Mouse (Mus musculus): ENCODE data around the gene Pacrg.

The Pacrg gene

GRCm38 (mm10) chr17:10840148-10840707 lies at the start of gene Pacrg, which contains the start of gene Prkn:
Gene Pacrg (minus strand): TSS chr17:10840311.
Gene Prkn (plus strand): TSS chr17:10840384.
- peak; percentile 97 for DNase-seq (ENCODE audit: low read depth, low spot score)

DNA sequence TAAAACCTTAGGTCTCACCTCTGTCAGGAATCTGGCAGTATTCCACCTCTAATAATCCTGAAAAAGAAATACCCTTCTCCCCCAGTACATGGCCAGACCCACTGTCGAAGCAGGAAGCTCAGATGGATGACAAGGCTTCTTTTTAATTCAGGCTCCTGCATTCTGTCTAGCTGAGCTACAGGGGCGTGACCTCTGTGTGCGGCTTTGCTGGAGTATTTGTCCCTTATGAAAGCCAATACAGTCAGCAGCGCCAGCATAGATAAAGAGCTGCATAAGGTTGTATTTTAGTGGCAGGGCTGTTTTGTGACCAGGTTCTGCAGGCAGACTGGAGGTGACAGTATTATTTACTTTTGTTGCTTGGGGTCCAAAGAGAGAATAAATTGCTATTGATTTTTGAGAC lies 47.8 kb upstream of the Pacrg start:
- no peak for DNase-seq (ENCODE audit: low read depth, low spot score)

- DNase-seq (ENCODE audit: low read depth, low spot score), result no peak
Measured at GRCm38 (mm10) chr17:10882260-10882659, 42.1 kb upstream of the Pacrg start.

- no peak for DNase-seq (ENCODE audit: low read depth, low spot score)
Measured at GRCm38 (mm10) chr17:10878986-10879385, 38.9 kb upstream of the Pacrg start.

- no peak for DNase-seq (ENCODE audit: low read depth, low spot score)
Measured at GRCm38 (mm10) chr17:10874208-10875187, 34.4 kb upstream of the Pacrg start.

- DNase-seq (ENCODE audit: low read depth, low spot score), result no peak
Measured at GRCm38 (mm10) chr17:10854207-10854606, 14.1 kb upstream of the Pacrg start.

DNA sequence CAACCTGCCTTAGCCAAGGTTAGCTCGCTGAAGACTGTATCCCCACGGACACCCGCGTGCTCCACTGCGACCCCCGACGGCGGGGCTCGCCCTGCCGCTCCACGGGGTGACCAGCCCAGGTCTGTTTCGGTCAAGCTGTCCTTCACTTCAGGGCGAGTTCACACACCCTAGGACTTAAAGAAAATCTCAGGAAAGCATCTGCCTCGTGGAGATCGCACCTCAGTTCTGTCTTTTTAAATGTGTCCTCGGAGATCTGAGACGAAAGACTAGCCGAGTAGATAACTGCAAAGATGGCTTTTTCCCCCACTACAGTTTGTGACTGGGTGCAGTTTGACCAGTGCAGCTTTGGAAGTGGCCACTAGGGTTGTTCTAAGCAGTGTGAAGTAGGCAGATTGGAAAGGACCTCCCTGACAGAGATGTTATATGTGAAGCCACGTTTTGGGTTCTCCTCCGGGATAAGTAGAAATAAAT lies 655 bp upstream of the Pacrg start:
- DNase-seq (ENCODE audit: low read depth, low spot score), result peak; percentile 79

GRCm38 (mm10) chr17:10818971-10819370 lies 21.1 kb downstream of the Pacrg start:
- no peak for DNase-seq (ENCODE audit: low read depth, low spot score)

GRCm38 (mm10) chr17:10808571-10808970 lies 31.5 kb downstream of the Pacrg start:
- no peak for DNase-seq (ENCODE audit: low read depth, low spot score)

GRCm38 (mm10) chr17:10807261-10807998 lies 32.7 kb downstream of the Pacrg start:
- DNase-seq (ENCODE audit: low read depth, low spot score), result no peak

- no peak for DNase-seq (ENCODE audit: low read depth, low spot score)
Measured at GRCm38 (mm10) chr17:10806692-10807091, 33.4 kb downstream of the Pacrg start.

GRCm38 (mm10) chr17:10791661-10792060 lies 48.5 kb downstream of the Pacrg start:
- DNase-seq (ENCODE audit: low read depth, low spot score), result no peak

- no peak for DNase-seq (ENCODE audit: low read depth, low spot score)
Measured at GRCm38 (mm10) chr17:10784401-10784920, 55.6 kb downstream of the Pacrg start.

GRCm38 (mm10) chr17:10776503-10776902 lies 63.6 kb downstream of the Pacrg start:
- no peak for DNase-seq (ENCODE audit: low read depth, low spot score)

DNA sequence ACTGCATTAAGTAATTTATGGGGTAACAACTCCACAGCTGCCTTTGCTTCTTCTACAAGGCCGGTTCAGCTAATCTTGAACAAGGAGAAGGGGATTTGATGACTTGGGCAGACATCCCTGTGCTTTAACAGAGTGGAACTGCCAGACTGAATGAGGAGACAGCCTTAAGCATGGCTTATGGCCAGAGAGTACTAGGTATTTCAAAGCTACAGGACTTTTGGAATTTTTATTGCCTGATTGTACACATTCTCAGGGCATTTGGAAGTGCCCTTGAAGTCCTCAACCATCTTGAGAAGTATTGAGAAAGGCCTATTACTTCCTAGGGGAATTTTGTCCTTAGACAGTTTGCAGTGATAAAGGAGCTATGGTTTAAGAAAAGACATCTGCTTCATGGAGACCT lies 65.6 kb downstream of the Pacrg start:
- DNase-seq (ENCODE audit: low read depth, low spot score), result no peak

DNA sequence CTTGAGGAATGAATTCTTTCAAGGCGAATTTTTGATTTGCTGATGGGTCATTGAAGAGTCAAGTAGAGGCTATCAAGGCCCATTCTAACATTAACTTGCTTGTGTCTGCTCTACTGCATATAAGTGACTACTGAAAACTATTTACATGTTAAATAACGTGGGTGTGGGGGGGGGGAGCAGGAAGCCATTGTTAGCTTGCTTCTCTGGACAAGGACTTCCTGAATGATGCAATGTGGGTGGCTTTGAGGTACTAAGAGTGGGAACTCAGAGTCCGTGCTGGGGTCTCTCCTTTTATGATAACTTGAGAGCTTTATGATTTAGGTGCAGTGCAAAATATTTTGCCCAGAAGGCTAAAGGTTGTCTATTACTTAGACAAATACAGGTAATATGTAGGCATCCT lies 67.9 kb downstream of the Pacrg start:
- DNase-seq (ENCODE audit: low read depth, low spot score), result peak; percentile 44

DNA sequence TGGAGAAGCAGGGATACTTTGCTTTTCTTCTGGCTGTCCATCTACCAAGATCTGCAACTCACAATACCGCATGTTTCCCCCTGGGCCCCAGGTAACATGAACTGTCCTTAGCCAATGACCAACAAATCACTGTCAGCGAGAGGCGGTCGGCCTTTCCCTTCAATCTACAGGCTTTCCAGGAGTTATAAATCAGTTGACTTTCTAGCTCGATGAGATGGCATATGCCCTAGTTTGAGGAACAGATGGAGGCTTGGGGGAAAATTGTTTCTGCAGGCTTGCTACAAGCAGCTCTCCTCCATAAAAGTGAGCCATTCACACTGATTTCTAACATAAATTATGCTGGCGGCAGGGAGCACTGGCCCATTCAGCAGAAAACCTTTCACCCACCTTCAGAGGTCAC lies 70.2 kb downstream of the Pacrg start:
- DNase-seq (ENCODE audit: low read depth, low spot score), result no peak

- DNase-seq (ENCODE audit: low read depth, low spot score), result no peak
Measured at GRCm38 (mm10) chr17:10766735-10767406, 73.2 kb downstream of the Pacrg start.

GRCm38 (mm10) chr17:10764343-10764742 lies 75.8 kb downstream of the Pacrg start:
- no peak for DNase-seq (ENCODE audit: low read depth, low spot score)

DNA sequence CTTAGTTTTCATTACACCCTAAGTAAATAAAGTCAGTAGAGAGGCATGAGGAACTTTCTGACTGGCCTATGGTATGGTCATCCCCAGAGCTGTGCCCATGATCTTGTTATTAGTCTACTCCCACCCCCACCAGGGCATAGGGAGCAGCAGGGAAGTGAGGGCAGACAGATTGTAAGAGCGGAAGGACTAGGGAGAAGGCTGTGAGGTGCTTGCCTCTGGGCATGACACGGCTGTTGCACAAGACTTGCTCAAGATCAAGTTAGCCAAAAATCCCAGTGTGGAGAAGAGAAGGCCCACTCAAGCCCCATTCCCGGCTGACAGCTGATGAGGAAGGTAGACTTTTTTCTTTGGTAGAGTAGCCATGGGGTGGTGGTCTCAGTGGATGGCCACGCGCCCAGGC lies 82.7 kb downstream of the Pacrg start:
- DNase-seq (ENCODE audit: low read depth, low spot score), result no peak

Measured in ES-CJ7 (cell line).